Mouse (Mus musculus) activated CD4-positive, CD25-positive, alpha-beta regulatory T cell, adult 4 months (primary cell): ENCODE results near the gene Timm50. TPM values are rescaled to one million over a fixed set of nuclear protein-coding genes. Genes with fewer than 3 reads are reported as not detected.

Experiments
- ATAC-seq: one replicate; pipeline ENCODE4 v1.8.0; 2017
- polyA plus RNA-seq, 2 experiments: library from polyadenylated mRNA; unstranded; fragments of 100-300 nt; shearing (Covaris generic); gene quantifications; one replicate each; pipeline ENCODE4 v1.2.1; 2017

The Timm50 gene
- polyA plus RNA-seq, result 10 to 100 TPM; 31.2 to 41.1 TPM

DNA sequence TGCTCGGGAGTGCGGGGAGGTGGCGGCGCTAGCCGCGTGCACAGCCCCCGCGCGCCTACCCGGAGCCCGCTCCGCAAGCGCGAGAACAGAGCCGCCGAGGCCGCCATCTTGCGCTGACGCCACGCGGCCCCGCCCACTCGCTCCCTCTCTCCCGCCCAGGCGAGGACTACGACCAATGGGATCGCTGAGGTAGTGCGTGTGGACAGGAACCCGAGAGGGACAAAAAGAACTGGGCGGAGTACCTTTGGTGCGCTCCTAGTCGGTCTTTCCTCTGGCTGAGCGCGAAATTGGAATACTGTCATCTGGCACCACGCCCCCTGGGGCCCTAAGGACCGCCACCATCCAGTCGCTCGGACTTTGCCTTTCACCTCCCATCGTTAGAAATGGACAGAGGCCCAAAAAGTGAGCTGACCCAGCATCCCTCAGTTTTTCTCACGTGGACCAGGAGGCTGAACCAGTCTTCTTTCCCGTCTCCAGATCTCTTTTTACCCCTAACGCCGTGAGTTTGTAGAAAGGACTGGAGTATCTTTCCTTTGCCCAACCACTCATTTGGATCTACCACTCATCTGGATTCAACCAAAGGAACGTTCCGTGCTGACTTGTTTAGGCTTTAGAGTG is at the start of gene Timm50:
Gene Timm50, minus strand, starts transcription at position 147 of the 618 bp plus-strand sequence.
- peak; percentile 98 for ATAC-seq

DNA sequence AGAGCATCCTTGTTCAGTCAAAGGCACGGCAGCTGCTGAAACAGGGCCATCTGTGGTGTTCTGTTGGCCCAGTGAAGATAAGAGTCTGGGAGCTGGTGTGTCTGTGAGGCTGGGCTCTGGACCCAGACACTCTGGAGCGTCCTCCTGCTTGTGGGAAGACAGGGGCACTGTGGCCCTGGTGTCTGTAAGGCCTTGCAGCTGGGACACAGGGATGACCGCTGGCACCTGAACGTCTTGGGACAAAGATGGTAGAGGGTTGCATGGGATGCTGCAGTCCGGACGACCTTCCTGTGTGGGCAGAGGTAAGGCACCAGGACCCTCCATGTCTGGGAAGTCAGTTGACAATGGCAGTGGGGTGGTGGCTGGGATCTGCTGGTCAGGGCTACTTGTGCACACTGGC is 48.4 kb upstream of the Timm50 start:
- ATAC-seq, result no peak

DNA sequence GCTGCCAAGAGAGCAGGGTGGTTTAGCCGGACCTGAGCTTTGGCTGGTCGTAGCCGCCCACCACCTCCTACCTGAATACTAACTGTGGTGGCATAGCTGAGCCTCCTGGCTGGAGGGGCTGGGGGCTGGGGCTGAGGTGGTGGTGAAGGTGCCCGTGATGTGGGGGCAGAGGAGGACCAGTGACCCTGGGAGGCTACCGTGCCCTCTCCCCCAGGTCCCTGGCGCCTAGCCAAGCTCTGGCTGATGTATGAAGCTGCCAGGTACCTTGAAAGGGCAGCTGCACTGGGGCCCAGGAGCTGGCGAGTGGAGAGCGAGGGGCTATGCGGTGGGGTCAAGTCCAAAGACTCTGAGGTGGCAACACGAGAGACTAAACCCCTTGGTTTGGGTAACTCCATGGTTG is 48.0 kb upstream of the Timm50 start:
- no peak for ATAC-seq

DNA sequence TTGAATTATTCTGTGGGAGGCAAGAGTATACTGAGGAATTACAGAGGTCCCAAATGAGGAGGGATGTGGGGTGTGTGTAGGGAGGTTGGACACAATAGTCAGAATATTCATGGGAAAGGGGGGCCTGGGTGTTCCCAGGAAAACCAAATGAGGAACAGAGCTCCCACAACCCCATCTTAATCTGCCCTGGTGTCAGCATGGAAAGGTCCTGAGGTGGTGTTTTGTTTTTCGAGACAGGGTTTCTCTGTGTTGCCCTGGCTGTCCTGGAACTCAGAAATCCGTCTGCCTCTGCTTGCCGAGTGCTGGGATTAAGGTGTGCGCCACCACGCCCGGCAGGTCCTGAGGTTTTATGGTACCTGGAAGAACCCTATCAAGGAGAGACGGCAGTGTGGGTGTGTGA is 46.6 kb upstream of the Timm50 start:
- ATAC-seq, result no peak

DNA sequence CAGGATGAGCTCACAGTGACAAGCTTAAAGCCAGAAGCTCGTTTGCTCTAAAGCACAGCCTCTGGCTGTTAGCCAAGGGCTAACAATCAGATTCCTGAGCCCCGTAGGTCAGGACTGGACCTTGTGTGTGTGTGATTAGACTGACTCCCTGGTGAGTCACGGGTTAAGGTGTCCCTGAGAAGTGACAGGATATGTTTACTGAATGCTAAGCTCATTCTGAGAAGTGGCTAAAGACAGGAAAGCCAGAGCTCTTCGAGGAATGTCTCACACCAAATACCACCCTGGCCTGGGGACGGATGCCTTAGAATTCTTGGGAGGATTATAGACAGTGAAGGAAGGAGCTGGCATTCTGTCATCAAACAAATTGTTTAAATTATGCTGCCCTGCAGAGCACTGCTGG is 46.1 kb upstream of the Timm50 start:
- ATAC-seq, result no peak

DNA sequence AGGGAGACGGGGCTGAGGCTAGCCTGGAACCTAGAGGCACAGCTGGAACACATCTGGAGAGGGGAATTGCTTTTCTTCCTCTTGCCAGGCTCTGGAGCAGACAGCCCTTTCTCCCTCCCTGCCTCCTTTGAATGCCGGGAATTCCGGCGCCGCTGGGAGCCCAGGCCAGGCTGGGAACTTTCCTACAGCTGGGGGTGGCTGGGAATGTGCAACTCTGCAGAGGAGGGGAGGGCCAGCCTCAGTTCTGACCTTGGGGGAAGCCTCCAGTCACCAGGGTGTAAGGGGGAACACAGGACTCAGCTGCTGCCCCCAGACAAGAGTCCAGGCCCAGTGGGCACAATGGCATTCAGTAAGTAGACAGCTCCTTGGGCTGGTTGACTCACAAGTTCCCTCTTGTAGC is 45.1 kb upstream of the Timm50 start:
- ATAC-seq, result no peak

DNA sequence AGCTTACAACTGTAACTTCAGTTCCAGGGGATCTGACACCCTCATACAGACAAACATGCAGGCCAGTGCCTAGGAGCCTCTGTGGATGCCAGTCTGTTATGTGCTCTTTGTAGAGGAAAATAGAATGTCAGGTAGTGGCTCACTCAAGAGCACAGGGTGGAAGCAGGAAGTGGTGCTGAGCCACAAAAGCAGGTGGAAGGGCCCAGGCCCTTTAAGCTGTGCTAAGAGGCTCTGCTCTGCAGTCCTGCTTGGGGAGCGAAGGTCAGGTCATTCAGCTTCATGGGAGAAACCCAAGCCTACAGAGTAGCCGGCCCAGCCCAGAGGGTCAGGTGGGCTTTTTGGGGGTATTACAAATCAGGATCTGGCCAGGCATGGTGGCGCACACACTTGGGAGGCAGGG is 43.3 kb upstream of the Timm50 start:
- ATAC-seq, result peak; percentile 61

DNA sequence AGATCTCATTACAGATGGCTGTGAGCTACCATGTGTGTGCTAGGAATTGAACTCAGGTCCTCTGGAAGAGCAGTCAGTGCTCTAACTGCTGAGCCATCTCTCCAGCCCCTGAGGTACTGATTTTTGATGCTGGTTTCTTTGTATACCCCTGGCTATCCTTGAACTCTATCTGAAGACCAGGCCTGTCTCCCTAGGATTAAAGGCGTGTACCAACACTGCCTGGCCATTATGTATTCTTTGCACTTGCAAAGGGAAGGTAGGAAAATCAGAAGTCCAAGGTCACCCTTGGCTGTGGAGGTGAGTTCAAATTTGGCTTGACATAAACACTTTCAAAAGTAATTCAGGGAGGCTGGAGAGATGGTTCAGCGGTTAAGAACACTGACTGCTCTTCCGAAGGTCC is 42.7 kb upstream of the Timm50 start:
- no peak for ATAC-seq

DNA sequence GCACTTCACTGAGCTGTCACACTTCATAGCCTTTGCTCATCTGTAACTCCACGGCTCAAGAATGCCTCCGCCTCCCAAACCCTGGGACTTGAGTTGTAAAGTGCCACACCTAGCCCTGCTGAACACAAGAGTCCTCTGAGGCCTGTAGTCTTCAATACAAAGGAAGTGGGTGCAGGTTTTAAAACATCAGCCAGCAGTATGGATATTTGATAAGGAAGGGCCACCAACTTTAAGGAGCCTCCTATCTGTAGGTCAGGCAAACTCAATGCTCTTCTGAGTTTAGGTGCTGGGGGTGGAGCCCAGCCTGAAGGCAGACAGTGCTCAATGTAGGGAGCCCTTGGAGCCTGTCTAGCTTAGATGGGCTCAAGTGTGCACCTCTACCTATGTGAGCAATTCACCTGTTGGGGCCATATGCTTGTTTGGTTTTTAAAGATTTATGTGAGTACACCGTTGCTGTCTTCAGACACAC is 42.3 kb upstream of the Timm50 start:
- ATAC-seq, result no peak

DNA sequence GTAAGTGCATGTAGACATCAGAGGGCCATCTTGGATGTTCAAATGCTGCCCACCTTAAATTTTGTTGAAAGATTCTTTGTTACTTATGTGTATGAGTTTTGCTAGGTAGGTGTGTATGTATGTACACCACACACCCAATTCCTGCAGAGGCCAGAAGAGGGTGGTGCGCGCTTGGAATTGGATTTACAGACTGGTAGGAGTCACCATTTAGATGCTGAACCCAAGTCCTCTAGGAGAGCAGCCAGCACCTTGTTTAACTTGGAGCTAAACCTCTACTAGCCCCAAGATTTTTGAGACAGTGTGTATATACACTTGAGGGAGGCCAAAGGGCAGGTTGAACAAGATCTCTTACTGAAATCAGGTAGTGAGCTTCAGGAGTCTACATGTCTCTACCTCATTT is 41.4 kb upstream of the Timm50 start:
- ATAC-seq, result no peak

DNA sequence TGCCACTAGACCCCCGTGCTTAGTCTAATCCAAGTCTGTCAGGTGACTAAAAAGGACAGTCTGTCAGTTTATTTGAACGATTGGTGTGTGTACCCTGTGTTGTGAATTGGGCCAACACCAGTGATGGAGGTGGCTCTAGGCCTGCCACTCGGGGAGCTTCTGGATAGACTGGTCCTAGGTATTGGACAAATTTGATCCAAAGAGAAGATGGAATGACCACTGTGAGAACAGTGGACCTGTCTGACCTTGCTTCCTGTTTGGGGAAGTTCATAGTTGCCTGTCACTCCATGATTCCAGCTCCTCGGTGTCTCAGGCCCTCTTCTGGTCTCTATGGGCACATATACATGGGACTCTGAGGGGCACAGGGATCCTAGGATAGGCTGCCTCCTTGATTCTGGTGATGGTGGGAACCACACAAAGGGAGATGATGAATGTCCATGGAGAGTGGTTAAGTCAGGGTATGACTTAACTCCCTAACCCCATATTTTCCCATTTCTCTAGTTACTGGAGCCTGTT is 39.9 kb upstream of the Timm50 start:
- ATAC-seq, result no peak

DNA sequence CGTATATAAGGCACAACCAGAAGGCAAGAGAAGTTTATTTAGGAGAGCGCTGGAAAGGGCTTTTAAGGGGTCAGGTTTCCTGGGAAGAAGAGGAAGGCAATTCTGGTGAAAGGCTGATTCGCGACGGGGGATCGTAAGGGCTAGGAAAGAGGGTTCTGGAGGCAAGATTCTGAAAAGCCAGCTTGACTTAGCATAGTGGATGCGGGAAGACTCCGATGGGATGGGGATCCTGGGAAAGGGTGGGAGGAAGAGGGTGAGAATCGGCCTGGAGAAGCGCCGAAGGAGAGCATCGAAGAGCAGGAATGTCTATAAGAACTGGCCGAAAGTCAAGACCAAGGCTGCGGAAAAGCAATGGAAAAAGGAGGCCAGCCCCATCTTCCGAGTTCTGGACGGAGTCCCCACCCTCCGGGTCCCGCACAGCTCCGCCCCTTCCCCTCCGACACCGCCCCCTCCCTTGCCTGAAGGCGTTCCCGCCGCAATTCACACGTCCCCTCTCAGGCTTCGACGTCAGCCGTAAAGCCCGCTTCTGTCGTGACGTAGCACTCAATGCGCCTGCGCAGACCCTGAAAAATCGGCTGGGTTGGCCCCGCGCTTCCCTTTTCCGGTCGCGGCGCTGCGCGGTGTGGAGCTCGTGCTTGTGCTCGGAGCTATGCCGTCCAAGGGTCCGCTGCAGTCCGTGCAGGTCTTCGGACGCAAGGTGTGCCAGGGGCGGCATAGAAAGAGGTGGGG is 38.4 kb upstream of the Timm50 start, which contains the start of gene Rps16:
Gene Rps16, plus strand, starts transcription at position 498 of the 729 bp plus-strand sequence.
- ATAC-seq, result peak; percentile 79

DNA sequence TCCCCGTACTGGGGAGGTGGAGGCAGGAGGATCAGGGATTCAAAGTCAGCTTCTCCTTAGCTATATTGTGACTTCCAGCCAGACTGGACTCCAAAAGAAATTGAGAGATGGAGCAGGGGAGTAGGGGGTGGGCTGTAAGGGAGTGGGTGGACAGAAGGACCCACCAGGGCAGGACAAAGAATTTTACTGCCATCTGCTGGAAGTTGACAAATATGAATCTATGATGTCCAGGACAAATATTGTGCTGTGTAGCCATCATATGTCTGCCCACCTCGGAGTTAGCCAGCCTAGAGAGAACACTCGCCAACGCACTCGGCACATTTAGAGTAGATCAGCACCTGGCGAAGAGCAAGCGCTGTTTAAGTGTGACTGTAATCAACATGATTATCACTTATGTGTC is 36.7 kb upstream of the Timm50 start:
- ATAC-seq, result no peak

DNA sequence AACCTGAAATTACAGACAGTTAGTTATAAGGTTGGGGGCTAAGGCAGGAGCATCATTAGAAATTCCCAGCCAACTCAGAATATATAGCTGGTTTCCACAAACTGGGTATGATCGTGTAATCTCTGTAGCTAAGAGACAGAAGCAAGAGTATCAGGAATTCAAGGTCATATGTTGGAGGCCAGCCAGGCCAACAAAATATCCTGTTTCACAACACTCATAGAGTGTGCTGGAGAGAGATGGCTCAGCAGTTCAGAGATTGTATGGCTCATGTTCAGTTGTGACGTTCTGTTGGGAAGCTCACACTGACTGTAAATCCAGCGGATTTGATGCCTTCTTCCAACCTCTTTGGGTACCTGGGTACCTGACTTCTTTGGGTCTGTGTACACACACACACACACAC is 35.9 kb upstream of the Timm50 start:
- no peak for ATAC-seq

DNA sequence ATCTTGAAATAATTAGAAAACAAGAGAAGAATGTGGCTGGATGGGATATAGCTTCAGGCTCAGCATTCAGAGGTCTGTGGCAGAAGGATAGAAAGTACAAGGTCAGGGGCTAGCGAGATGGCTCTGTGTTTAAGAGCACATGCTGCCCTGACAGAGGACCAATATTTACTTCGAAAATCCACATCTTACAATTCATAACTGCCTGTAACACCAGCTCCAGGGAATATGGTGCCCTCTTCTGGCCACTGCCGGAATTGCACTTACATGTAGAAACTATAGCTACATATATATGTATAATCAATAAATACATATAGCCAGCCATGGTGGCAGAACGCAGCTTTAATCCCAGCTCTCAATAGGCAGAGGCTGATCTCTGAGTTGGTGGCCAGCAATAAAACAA is 32.8 kb upstream of the Timm50 start:
- ATAC-seq, result peak; percentile 65

DNA sequence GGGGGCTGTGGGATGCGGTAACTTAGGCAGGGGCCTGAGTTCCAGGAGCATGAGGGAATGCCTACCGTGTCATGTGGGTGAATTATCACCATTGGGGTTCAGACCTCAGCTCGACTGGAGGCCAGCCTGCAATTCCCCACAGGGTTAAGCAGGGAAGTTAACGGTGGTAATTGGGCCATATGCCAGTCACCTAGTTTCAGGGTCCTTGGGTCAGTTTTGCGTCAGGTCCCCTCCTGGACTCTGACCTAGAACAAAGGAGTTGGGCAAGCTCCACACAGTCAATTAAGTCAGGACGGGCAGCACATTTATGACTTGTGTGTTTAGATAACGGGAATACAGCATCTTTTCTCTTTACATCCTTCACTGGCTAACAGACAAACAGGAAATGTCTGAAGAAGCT is 29.5 kb upstream of the Timm50 start:
- ATAC-seq, result no peak

DNA sequence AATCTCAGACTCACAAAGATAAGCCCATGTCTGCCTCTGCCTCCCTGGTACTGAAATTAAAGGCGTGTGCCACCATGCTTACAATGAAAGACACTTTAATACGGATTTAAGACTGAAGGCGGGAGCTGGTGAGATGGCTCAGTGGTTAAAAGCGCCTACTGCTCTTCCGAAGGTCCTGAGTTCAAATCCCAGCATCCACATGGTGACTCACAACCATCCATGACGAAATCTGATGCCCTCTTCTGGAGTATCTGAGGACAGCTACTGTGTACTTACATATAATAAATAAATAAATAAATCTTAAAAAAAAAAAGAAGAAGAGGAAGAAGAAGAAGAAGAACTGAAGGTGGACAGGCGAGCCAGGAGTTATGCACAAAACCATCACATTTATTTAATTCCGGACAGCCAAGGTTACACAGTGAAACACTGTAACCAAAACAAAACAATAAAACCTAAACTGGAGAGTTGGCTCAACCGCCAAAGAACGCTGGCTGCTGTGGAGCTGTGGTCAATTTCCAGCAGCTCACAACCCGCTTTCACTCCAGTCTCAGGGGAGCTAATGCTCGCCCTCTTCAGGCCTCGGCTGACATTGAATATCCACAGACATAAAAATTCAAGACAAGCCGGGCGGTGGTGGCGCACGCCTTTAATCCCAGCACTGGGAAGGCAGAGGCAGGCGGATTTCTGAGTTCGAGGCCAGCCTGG is 27.5 kb upstream of the Timm50 start:
- ATAC-seq, result peak; percentile 34

DNA sequence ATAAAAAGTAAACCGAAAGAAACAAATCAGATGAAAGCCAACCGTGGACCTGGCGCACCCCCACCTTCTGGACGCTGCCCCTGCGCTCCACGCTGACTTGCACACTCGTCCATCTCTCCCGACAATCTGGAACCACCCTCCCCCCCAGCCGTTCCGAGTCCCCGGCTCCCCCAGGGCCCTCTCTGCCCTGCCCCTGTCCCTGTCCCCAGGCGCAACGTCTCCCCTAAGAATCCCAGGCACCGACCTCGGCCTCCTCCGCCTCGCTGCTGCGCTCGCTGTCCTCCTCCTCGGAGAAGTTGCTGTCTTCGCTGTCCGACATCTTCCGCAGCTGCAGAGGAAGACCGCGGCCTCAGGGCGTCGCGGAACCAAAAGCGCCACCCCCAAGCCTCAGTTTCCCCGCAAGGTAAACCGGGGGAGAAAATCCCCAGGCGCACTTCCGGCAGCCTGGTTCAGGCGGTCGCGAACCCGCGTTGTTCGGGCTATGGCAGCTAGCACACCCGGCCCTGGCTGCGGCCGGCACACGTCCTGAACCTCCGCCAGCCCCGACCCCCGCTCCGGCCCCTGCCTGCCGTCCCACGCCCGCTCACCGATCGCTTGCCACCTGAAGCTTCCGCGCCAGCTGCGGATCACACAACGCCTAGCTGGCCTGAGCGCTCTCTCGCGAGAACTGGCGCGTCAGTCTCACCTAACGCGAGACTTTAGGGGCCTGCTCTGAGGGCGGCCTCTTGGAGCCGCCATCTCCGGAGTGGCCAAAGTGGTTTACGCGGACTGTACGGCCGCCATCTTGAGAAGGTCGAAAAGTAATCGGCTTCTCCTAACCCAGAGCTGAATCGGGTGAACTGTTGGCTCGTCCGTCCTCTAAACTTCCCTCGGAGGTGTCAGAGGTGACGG is 26.5 kb upstream of the Timm50 start, which contains the start of gene Supt5:
Gene Supt5, minus strand, starts transcription at position 639 of the 891 bp plus-strand sequence.
- peak; percentile 99 for ATAC-seq

DNA sequence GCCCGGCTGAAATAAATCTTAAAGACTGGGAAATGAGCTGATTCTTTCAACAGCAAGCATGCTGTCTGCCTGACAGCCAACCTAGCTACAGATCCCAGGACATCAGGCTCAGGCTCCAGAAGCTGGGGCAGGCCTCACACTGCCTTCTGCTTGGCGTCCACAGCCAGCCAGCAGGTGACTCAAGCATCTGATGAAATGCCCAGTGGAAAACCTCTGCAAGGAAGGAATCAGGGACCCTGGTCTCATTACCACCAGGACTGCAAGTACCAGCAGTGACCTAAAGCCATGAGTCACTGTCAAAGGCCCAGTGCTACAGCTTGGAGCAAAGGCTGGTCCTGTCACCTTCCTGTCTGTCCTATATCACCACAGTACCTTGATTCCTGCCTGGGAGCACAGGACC is 23.6 kb upstream of the Timm50 start:
- ATAC-seq, result no peak

DNA sequence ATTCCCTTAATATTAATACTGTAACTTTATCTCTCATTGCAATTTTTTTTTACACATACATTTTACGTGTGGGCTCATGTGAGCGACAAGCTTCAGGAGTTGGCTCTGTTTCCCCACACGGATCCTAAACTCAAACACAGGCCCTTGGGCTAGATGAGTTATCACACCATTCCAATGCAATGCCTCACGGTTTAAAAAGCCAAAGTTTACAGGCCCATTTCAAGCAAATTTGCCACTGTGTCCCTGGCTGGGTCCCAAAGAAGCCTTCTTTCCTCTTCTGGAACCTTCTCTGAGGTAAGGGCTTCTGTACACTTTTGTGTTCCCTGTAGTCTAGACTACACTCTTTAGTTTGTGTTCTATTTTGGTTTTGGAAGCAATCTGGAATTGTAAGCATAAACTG is 22.7 kb upstream of the Timm50 start:
- no peak for ATAC-seq

DNA sequence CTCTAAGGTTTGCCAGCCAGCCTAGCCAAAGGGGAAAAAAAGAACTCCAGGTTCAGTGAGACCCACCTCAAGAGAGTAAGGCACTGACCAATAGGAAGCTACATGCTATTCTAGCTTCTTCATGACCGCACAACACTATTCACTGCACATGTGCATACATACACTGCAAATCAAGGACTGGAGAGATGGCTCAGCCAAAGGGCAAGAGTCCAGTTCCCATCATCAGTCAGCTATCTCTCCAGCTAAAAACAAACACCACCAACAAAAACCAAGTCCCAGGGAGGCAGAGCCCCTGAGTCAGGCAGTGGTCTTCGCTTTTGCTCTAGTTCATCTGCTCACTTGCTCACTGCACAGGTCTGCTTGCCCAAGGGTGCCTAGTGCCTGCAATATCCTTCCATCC is 16.4 kb upstream of the Timm50 start:
- ATAC-seq, result no peak

DNA sequence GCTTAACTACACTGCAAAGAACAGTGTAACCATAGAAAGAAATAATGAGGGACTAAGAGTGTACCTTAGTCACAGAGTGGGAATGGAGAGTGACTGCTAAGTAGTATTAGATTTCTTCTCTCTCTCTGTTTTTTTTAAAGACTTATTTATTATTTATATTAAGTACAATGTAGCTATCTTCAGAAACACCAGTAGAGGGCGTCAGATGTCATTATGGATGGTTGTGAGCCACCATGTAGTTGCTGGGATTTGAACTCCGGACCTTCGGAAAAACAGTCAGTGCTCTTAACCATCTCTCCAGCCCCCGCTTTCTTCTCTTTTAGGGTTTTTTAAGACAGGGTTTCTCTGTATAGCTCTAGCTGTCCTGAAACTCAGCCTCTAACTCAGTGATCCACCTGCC is 14.6 kb upstream of the Timm50 start:
- ATAC-seq, result no peak
